Mouse (Mus musculus): ENCODE results near the gene Sf3a1. TPM values are rescaled to one million over a fixed set of nuclear protein-coding genes. Genes with fewer than 3 reads are reported as not detected.

Gene Sf3a1
- polyA plus RNA-seq, 1 experiment from 2014 or later = 41.8 TPM

DNA sequence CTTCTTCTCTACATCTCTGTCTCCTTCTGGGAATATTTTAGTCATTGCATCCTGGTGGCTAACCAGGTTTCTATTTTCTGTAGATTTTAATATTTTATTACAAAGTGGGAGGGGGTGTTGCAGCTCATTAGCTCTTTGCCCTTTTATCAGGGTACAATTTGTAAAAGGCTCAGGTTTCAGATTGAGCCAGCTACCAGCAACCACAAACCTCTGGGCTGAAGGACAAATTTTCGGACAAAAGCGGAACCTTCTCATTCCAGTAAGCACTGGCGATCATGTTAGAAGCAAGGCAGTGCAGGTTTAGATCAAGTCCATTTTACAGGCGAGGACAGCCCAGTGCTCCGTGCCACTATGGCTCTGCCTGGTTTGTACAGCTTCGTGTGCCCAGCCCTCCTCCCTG is 25.8 kb upstream of the Sf3a1 start:
- H3K4me3 ChIP-seq (ENCODE audit: low read length) = no peak overlapping the region
- WGBS = 70% methylated on average over 6 of the region's 6 CpGs
- ATAC-seq = no peak
- H3K9ac ChIP-seq (ENCODE audit: low read depth, low read length) = peak overlapping the region; percentile 99; the same call in 1 of the 2 replicates
- no peaks in the 10 kb centered on the region; the same call in 1 of the 2 replicates for H3K36me3 ChIP-seq (ENCODE audit: control insufficient read depth, insufficient read depth, low read length)
- no peaks in the 10 kb centered on the region for H3K9me3 ChIP-seq (ENCODE audit: control insufficient read depth, low read length)
- no peak overlapping the region for H3K4me2 ChIP-seq (ENCODE audit: low read depth, low read length)
- peaks cover 8% of the 10 kb centered on the region for H3K4me1 ChIP-seq (ENCODE audit: control insufficient read depth, insufficient read depth, low read length)
- H3K27ac ChIP-seq (ENCODE audit: low read length) = no peak overlapping the region
- H3K27me3 ChIP-seq (replicated peaks; ENCODE audit: control insufficient read depth, insufficient read depth, low read length) = no peaks in the 10 kb centered on the region

DNA sequence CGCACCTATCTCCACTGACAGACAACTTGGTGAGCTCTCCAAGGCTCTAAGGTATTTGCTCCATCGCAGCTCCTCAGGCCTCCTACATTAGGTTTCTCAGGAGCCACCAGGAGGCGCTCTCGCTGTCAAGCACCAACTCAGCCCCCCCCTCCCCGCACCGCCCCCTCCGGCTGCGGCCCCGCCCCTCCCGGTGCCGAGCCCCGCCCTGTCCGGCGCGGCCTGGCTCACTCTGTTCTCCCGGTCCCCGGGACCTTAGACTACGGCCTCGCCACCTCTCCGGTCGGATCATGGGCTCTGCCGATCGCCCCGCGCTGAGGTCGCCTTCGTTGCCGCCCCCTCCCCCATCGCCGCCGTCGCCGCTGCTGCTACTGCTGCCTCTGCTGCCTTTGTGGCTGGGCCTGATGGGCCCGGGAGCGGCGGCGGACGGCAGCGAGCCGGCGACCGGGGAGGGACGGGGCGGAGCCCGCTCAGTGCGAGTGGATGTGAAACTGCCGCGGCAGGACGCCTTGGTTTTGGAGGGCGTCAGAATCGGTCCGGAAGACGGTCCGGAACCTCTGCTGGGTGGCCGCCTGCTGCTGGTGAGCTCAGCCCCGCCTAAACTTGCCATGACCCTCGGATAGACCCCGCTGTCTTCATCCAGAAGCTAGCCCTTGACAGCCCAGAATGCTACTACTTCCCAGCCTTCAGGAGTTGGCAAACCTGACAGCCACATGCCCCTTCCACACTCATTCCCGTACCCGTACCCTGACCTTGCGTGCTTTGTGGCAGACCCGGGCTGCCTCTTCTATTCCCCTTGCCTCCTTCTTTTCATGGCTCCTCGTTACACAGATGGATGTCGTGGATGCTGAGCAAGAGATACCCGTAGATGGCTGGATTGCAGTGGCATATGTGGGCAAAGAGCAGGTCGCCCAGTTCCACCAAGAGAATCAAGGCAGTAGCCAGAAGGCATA is 24.9 kb upstream of the Sf3a1 start, which contains the start of gene Rnf215:
Rnf215 (plus strand) TSS at position 217 of the 950 bp plus-strand sequence.
- ATAC-seq = peak; percentile 98

DNA sequence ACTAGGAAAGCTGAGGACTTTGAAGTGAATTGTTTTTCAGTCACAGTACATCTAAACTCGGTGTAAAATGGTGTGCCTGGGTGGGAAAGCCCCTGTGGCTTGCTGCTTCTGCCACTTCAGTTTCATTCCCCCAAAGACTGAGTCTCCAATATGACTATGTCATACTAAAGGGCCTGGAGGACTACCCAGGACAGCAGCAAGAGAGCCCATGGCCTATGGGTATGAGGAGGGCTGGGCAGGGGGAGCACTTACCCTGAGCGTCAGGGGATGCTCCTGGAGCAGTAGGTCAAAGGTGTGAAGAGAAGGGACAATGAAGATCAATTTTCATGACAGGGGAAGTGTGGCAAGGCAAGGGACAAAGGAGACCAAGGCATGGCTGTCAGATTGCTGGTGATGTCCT is 21.2 kb upstream of the Sf3a1 start:
- no peak overlapping the region for H3K4me3 ChIP-seq (ENCODE audit: low read length)
- no peaks in the 10 kb centered on the region for H3K9me3 ChIP-seq (ENCODE audit: control insufficient read depth, low read length)
- no peak for ATAC-seq
- no peak overlapping the region for H3K9ac ChIP-seq (ENCODE audit: low read depth, low read length)
- WGBS = 69% methylated on average over 2 of the region's 2 CpGs
- no peak overlapping the region for H3K4me2 ChIP-seq (ENCODE audit: low read depth, low read length)
- H3K27ac ChIP-seq (ENCODE audit: low read length) = no peak overlapping the region
- no peaks in the 10 kb centered on the region for H3K27me3 ChIP-seq (replicated peaks; ENCODE audit: control insufficient read depth, insufficient read depth, low read length)
- peaks cover 4% of the 10 kb centered on the region for H3K36me3 ChIP-seq (ENCODE audit: control insufficient read depth, insufficient read depth, low read length)
- peaks cover 8% of the 10 kb centered on the region for H3K4me1 ChIP-seq (ENCODE audit: control insufficient read depth, insufficient read depth, low read length)

More for the DNA sequence above, 24.9 kb upstream of the Sf3a1 start, which contains the start of gene Rnf215:
- H3K4me2 ChIP-seq (ENCODE audit: low read depth, low read length) = peak within 1 kb of the TSS; percentile 95
- no peaks in the 10 kb centered on the region for H3K9me3 ChIP-seq (ENCODE audit: control insufficient read depth, low read length)
- H3K36me3 ChIP-seq (ENCODE audit: control insufficient read depth, insufficient read depth, low read length) = peaks cover 4% of the 10 kb centered on the region
- peaks cover 8% of the 10 kb centered on the region for H3K4me1 ChIP-seq (ENCODE audit: control insufficient read depth, insufficient read depth, low read length)
- H3K4me3 ChIP-seq (ENCODE audit: low read length) = peak within 1 kb of the TSS; percentile 87
- H3K27me3 ChIP-seq (replicated peaks; ENCODE audit: control insufficient read depth, insufficient read depth, low read length) = no peaks in the 10 kb centered on the region
- WGBS = 2% methylated on average over 65 of the region's 66 CpGs
- peak within 1 kb of the TSS; percentile 99 for H3K9ac ChIP-seq (ENCODE audit: low read depth, low read length)
- H3K27ac ChIP-seq (ENCODE audit: low read length) = peak within 1 kb of the TSS; percentile 78

DNA sequence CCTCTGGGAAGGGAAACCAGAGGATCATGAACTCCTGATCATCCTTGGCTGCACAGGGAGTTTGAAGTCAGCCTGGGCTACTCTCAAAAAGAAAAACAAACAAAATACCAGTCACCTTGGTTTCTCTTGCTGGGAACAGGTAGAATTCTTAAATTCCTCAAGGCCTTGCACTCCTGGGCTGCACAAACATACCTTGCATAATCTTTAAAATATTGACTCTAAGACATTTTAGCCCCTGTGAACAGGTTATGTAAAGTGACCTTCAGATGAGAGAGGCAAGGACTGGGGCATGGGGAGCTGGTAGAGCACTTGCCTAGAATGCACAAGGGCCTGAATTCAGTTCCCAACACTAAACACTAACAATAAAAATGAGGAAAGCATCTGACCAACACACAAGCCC is 18.6 kb upstream of the Sf3a1 start:
- Histone ChIP-seq H3K27ac (ENCODE audit: low read length) (no peak overlapping the region), H3K9ac (ENCODE audit: low read depth, low read length) (no peak overlapping the region), H3K27me3 (replicated peaks; ENCODE audit: control insufficient read depth, insufficient read depth, low read length) (no peaks in the 10 kb centered on the region), H3K36me3 (ENCODE audit: control insufficient read depth, insufficient read depth, low read length) (peaks cover 4% of the 10 kb centered on the region), H3K9me3 (ENCODE audit: control insufficient read depth, low read length) (no peaks in the 10 kb centered on the region), H3K4me1 (ENCODE audit: control insufficient read depth, insufficient read depth, low read length) (no peaks in the 10 kb centered on the region), H3K4me3 (ENCODE audit: low read length) (no peak overlapping the region), H3K4me2 (ENCODE audit: low read depth, low read length) (no peak overlapping the region)
- no peak for ATAC-seq

DNA sequence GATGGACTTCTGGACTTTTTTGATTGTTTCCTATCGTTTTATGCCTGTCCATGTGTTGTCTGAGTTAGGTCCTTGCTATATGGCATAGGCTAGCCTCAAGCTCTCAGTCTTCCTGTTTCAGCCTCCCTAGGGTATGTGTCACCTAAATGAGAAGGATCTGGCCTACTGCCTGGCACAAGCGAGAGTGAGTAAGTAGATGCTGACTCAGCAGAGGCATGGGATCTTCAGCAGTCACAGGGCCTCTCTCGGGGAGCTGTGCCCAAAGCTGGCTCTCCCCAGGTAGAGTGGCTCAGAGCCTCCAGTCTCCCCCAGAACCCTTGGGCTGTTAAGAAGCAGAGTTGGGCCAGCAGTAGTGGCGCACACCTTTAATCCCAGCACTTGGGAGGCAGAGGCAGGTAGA is 17.8 kb upstream of the Sf3a1 start:
- Histone ChIP-seq H3K4me3 (ENCODE audit: low read length) (no peak overlapping the region), H3K36me3 (ENCODE audit: control insufficient read depth, insufficient read depth, low read length) (peaks cover 4% of the 10 kb centered on the region), H3K4me1 (ENCODE audit: control insufficient read depth, insufficient read depth, low read length) (no peaks in the 10 kb centered on the region), H3K9me3 (ENCODE audit: control insufficient read depth, low read length) (no peaks in the 10 kb centered on the region), H3K4me2 (ENCODE audit: low read depth, low read length) (no peak overlapping the region), H3K9ac (ENCODE audit: low read depth, low read length) (no peak overlapping the region), H3K27ac (ENCODE audit: low read length) (no peak overlapping the region), H3K27me3 (replicated peaks; ENCODE audit: control insufficient read depth, insufficient read depth, low read length) (no peaks in the 10 kb centered on the region)
- no peak for ATAC-seq
- WGBS = 87% methylated on average over 4 of the region's 4 CpGs

DNA sequence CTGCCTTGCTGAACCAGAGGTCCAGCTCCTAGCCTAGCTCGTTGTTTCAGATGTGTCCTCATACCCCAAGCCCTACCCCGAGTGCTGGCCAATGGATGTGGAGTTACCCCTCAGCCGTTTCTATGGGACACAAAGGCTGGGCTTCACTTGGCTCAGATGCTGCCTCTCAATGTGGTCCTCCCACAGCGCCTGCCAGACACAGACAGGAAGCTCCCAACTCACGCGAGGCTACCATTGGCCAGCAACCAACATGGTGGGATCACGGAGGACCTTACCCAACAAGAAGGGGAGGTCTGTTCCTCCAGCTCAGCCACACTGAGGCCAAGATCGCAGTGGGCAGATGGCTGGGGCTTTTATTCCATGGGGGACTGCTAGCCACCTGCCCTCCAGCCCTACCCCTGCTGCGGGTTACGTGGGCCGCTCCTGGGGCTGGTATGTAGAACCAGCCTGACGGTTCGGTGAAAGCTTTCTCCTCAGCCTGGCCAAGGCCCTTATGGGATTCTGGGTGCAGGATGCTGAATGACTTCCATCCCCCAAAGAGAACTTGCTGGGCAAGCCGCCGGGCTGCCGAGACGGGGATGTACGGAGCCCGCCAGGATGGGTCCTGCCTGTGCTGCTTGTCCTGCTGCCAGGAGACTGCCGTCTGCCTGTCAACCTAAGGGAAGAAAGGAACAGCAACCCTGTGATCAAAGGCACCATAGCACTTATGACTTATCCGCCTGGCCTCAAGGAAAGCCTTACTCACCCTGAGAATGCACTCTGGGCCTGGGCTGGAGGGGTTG is 16.7 kb upstream of the Sf3a1 start:
- Histone ChIP-seq H3K4me1 (ENCODE audit: control insufficient read depth, insufficient read depth, low read length) (no peaks in the 10 kb centered on the region), H3K27ac (ENCODE audit: low read length) (no peak overlapping the region), H3K27me3 (replicated peaks; ENCODE audit: control insufficient read depth, insufficient read depth, low read length) (no peaks in the 10 kb centered on the region), H3K9me3 (ENCODE audit: control insufficient read depth, low read length) (no peaks in the 10 kb centered on the region), H3K36me3 (ENCODE audit: control insufficient read depth, insufficient read depth, low read length) (peaks cover 4% of the 10 kb centered on the region), H3K4me2 (ENCODE audit: low read depth, low read length) (no peak overlapping the region), H3K9ac (ENCODE audit: low read depth, low read length) (no peak overlapping the region), H3K4me3 (ENCODE audit: low read length) (no peak overlapping the region)
- no peak for ATAC-seq
- WGBS = 90% methylated on average over 21 of the region's 21 CpGs

DNA sequence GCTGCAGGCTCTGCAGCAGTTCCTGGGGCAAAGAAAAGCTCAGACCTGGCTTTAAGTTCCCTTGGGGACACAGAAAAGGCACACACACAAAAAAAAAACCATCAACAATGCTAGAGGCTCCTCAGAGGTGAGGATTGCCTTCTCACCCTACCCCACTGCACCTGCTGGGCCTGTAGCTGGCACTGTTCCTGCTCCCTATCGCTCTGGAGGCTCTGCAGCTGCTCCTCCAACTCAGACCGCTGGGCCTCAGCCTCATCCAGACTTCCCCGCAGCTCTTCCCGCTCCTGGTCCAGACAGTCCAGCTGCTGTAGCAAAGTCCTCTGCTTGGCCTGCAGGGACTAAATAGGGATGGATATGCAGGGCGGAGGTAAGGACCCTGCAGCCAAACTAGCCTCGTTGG is 13.8 kb upstream of the Sf3a1 start:
- Histone ChIP-seq H3K36me3 (ENCODE audit: control insufficient read depth, insufficient read depth, low read length) (no peaks in the 10 kb centered on the region), H3K9me3 (ENCODE audit: control insufficient read depth, low read length) (no peaks in the 10 kb centered on the region), H3K4me3 (ENCODE audit: low read length) (no peak overlapping the region), H3K27ac (ENCODE audit: low read length) (no peak overlapping the region), H3K27me3 (replicated peaks; ENCODE audit: control insufficient read depth, insufficient read depth, low read length) (no peaks in the 10 kb centered on the region), H3K4me2 (ENCODE audit: low read depth, low read length) (no peak overlapping the region), H3K4me1 (ENCODE audit: control insufficient read depth, insufficient read depth, low read length) (no peaks in the 10 kb centered on the region), H3K9ac (ENCODE audit: low read depth, low read length) (no peak overlapping the region)
- ATAC-seq = no peak
- WGBS = 76% methylated on average over 6 of the region's 6 CpGs

DNA sequence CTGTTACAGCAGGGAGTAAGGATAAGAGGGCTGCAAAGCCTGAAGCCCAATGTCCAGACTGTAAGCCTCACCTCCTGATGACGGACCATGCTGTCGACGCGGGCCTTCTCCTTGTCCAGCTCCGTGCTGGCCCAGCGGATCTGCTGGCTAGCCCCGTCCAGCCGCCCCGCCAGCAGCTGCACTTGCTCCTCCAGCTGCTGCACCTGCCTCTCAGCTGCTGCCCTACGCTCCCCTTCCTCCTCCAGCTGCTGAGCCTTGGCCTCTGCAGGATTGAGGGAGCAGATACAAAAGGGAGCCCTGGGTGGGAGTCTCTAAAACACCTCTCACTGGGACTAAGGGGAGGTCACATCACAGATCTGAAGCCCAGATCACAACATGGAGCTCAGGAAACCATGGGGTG is 13.1 kb upstream of the Sf3a1 start:
- no peak overlapping the region for H3K4me3 ChIP-seq (ENCODE audit: low read length)
- WGBS = 87% methylated on average over 10 of the region's 10 CpGs

DNA sequence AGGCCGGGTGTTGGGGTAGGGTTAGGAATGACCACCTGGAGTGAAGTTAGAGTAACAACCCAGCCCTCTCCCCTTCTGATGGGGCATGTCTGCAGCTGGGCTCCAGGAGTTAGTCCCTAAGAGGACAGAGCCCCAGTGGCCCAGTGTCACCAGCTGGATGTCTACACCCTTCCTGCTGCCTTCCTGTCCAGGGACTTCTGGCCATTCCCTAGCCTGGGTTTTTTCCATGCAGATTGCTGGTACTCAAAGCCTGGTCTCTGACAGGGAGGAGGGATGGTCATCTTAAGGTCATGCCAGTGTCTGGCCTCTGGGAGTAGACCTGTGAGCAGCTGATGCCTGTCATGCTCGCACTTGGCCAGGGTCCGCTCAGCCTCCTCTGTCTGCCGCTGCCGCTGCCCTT is 12.0 kb upstream of the Sf3a1 start:
- Histone ChIP-seq H3K4me1 (ENCODE audit: control insufficient read depth, insufficient read depth, low read length) (no peaks in the 10 kb centered on the region), H3K27me3 (replicated peaks; ENCODE audit: control insufficient read depth, insufficient read depth, low read length) (no peaks in the 10 kb centered on the region), H3K36me3 (ENCODE audit: control insufficient read depth, insufficient read depth, low read length) (no peaks in the 10 kb centered on the region), H3K4me3 (ENCODE audit: low read length) (no peak overlapping the region), H3K9me3 (ENCODE audit: control insufficient read depth, low read length) (no peaks in the 10 kb centered on the region), H3K4me2 (ENCODE audit: low read depth, low read length) (no peak overlapping the region), H3K9ac (ENCODE audit: low read depth, low read length) (no peak overlapping the region), H3K27ac (ENCODE audit: low read length) (no peak overlapping the region)
- 89% methylated on average over 5 of the region's 5 CpGs for WGBS
- no peak for ATAC-seq

More for the DNA sequence above, 13.1 kb upstream of the Sf3a1 start:
- ATAC-seq = no peak
- no peak overlapping the region for H3K27ac ChIP-seq (ENCODE audit: low read length)
- H3K9ac ChIP-seq (ENCODE audit: low read depth, low read length) = no peak overlapping the region
- no peaks in the 10 kb centered on the region for H3K9me3 ChIP-seq (ENCODE audit: control insufficient read depth, low read length)
- H3K36me3 ChIP-seq (ENCODE audit: control insufficient read depth, insufficient read depth, low read length) = no peaks in the 10 kb centered on the region
- H3K27me3 ChIP-seq (replicated peaks; ENCODE audit: control insufficient read depth, insufficient read depth, low read length) = no peaks in the 10 kb centered on the region
- no peak overlapping the region for H3K4me2 ChIP-seq (ENCODE audit: low read depth, low read length)
- H3K4me1 ChIP-seq (ENCODE audit: control insufficient read depth, insufficient read depth, low read length) = no peaks in the 10 kb centered on the region
